Mouse (Mus musculus) gastrocnemius, postnatal 14 days (tissue): ENCODE data around the gene Cnrip1. TPM values are rescaled to one million over a fixed set of nuclear protein-coding genes. Genes with fewer than 3 reads are reported as not detected.
A peak's percentile ranks its signal among the peaks of the same experiment; 100 is the strongest.

Source experiments
- DNase-seq: peaks from one replicate; pipeline ENCODE4 v3.0.0; 2021; ENCODE audit warnings: mixed read lengths
- intact Hi-C: fragments of 180-260 bp; cut with DNase I; formaldehyde crosslinking; loops from one replicate; pipeline ENCODE4 v1.15.1; 2025; ENCODE audit warnings: low total_unique reads
- total RNA-seq, 2 experiments: library from RNA; stranded (reverse); gene quantifications; 2 replicates each; pipeline ENCODE4 v1.2.3; 2021

Cnrip1 gene
- total RNA-seq, 2 experiments from 2014 or later, result 6.9 to 7.7 TPM

- intact Hi-C loops, result loop anchor here (10.0 kb wide), 1 partner anchor 121 kb away; no protein-coding TSS in a partner anchor
- peak; percentile 19 for DNase-seq
Measured at GRCm38 (mm10) chr11:17083866-17084265, 32.5 kb downstream of the Cnrip1 start.

- intact Hi-C loops, result loop anchor here (10.0 kb wide), 1 partner anchor 119 kb away; no protein-coding TSS in a partner anchor
- DNase-seq, result no peak
Measured at GRCm38 (mm10) chr11:17086106-17086505, 34.7 kb downstream of the Cnrip1 start.

- DNase-seq, result no peak
- intact Hi-C loops, result no loop called here
Measured at GRCm38 (mm10) chr11:17106936-17107335, 55.5 kb downstream of the Cnrip1 start.

- intact Hi-C loops, result no loop called here
Measured at GRCm38 (mm10) chr11:17107359-17107758, 56.0 kb downstream of the Cnrip1 start.

GRCm38 (mm10) chr11:17112419-17113090 lies 61.2 kb downstream of the Cnrip1 start:
- DNase-seq, result no peak
- intact Hi-C loops, result no loop called here

More at GRCm38 (mm10) chr11:17107359-17107758, 56.0 kb downstream of the Cnrip1 start:
- DNase-seq, result no peak

- intact Hi-C loops, result no loop called here
- no peak for DNase-seq
Measured at GRCm38 (mm10) chr11:17126418-17126817, 75.0 kb downstream of the Cnrip1 start.

Other genes starting within 250 kb of the Cnrip1 start
- under 1 TPM; 0.16 to 0.42 TPM for gene Fbxo48, start 100.2 kb upstream of the Cnrip1 start, total RNA-seq
- 1 to 10 TPM; 1.6 to 1.9 TPM for gene Plek, start 795 bp downstream of the Cnrip1 start, total RNA-seq
- gene Ppp3r1, start 107.7 kb downstream of the Cnrip1 start, total RNA-seq, result 100 to 1,000 TPM; 164 to 178 TPM
- 1 to 10 TPM; 5.0 to 6.6 TPM for gene Wdr92, start 130.5 kb downstream of the Cnrip1 start, total RNA-seq
- 10 to 100 TPM; 43.3 to 45.4 TPM for gene Pno1, start 160.0 kb downstream of the Cnrip1 start, total RNA-seq
- 10 to 100 TPM; 31.9 to 39.3 TPM for gene C1d, start 206.0 kb downstream of the Cnrip1 start, total RNA-seq